Mouse (Mus musculus) monocyte, adult 5-6 weeks (primary cell): ENCODE measurements around the gene Rad51b. TPM values are rescaled to one million over a fixed set of nuclear protein-coding genes. Genes with fewer than 3 reads are reported as not detected.

ENCODE experiments used
- ATAC-seq: fragments of 153-309, 156-312 bp; replicated peaks from 2 replicates; pipeline ENCODE4 v1.8.0; 2017; ENCODE audit warnings: mild to moderate bottlenecking; ENCODE audit not compliant: low TSS enrichment, insufficient number of reproducible peaks, severe bottlenecking, poor library complexity, low FRiP score
- total RNA-seq: library from RNA; stranded (forward); fragments of 200-1000, 200-491, 200-594 nt; gene quantifications from 3 replicates; pipeline ENCODE4 v1.2.3, GENCODE M21; 2017

Gene Rad51b
- total RNA-seq, 1 experiment from 2014 or later: not detected

GRCm38 (mm10) chr12:79613061-79613788 lies 316.1 kb downstream of the Rad51b start:
- no peak; the same call in 1 of the 2 replicates for ATAC-seq

DNA sequence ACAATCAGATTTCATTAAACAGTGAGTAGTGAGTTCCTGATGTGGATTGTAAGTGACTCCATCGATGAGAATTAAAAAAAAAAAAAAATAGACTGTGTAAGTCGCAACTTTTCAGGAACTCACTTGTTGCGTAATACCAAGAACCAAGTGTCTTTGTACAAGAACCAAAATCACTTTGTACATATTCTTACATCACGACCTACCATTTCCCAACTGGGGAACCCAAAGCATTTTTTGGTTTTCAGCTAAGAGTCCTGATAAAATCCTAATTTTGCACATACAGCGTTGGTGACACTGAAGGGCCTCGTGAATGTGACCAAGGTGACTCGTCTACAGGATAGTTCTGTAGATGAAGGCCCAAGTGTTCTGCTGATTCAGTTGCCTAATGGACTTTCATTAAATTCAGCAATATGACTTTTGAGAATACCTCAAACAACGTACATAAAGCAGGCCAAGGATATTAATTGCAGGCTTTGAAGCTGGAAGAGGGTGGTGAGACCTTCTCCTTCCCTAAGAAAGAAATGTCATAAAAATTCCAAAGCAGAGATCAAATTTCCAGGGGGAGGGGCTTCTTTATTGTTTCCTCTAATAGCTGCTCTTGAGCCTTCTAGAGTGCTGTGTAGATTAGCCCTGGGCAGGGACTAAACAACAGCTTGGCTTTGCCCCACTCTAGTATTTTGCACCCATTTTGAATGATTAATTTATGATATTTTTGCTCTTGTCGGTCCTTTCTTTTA lies 316.9 kb downstream of the Rad51b start:
- ATAC-seq: peak; percentile 68

GRCm38 (mm10) chr12:79614583-79614953 lies 317.5 kb downstream of the Rad51b start:
- no peak for ATAC-seq

DNA sequence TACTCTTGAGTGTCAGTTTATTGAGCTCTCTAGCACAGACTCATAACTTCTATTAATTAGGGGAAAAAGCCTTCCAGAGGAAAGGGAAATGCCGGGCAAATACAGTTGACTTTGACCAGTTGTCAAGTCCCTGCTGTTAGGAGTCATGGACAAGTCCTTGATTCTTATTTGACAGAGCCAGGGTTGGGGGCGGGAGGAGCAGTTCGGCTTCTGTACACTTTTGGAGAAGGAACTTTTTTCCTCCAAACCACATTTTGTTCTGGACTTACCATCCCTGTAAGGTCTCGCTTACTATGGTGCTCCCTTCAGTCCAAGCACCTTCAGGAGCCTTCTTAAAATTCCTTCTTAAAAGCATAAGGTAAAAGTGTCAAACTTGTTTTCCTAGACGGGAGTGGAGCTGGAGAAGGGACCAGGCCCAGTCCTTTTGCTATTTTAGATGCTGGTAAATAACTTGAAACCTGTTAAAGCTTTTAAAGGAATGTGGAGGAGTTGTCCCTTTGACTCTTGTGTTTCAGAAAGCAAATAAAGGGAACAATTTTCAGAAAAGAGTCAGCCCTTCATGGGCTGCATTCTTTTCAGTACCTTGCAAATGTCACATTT lies 318.7 kb downstream of the Rad51b start:
- no peak for ATAC-seq

DNA sequence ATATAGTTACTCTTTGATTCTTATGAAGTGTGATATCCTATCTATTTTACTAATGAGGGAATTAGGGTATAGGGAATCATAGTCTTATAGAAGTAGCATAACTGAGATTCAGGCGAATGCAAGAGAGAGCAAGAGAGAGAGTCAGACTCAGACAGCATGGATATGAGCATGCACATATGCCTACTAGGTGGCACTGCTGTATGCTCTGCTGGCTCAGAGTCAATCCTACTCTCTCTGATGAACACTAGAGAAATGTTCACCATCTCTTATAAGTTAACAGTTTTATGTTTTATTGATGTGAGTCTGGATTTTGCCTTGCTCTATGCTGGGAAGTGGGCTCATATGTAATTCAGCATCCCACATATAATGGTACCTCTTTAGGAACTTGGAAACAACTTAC lies 321.9 kb downstream of the Rad51b start:
- no peak for ATAC-seq

DNA sequence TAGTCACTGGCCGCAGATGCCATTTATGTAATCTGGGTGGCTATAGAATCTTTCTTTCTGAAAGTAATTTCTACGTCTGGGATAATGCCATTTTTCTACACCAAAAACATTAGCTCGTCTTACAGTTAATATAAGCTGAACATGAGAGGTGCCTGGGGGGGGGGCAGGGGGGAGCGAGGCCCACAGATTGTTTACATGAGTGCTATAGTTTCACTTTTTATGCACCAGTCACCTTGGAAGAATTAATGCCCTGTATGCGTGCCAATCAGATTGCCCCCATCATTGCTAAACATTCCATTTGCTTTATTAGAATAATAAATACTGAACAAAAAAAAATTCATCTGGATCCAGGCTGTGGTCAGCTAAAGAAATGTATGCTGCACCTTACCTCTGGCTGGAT lies 323.6 kb downstream of the Rad51b start:
- no peak for ATAC-seq

GRCm38 (mm10) chr12:79623308-79623707 lies 326.2 kb downstream of the Rad51b start:
- ATAC-seq: no peak

DNA sequence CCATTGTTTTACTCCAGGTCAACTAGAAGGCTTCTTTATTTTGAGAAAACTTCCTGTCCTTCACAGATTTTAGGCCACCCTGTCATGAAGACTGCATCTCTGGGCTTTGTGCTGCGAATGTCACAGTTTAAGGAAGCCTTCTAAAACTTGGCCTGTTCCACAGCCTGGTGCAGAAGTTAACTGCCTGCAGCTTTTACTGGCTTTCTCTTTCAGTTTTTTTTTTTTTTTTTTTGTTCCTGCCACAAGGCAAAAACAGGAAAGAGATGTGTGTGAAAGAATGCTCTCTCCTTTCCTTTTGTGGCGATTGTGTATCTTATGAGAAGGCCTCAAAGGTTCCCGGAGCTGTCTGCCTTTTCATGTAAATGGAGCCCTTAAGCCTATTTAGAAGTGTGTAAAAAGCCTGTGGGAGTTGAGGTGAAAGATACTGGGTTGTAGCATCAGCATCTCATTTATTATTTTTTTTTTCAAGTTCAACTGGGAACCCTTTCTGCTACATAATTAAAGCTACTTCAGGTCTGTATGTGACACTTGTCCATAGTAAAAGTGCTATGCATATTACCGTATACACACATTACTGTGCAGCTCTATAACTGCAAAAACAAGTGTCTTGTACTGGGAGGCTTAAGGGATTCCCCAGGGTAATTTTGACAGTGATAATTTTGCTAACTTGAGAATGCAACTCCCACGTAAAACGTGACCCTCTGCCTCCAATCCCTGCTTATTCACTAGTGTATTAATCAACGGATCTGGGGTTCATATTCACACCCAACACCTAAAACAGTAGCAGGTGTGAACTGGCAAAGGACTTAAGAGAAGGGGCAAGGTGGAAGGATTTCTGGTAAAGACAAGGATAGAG lies 328.8 kb downstream of the Rad51b start:
- ATAC-seq: no peak

GRCm38 (mm10) chr12:79626555-79627080 lies 329.5 kb downstream of the Rad51b start:
- no peak for ATAC-seq

- ATAC-seq: 0 out of 2 replicates have a peak, but pooled peaks have one; percentile 41
Observed at GRCm38 (mm10) chr12:79627351-79628120, 330.5 kb downstream of the Rad51b start.

DNA sequence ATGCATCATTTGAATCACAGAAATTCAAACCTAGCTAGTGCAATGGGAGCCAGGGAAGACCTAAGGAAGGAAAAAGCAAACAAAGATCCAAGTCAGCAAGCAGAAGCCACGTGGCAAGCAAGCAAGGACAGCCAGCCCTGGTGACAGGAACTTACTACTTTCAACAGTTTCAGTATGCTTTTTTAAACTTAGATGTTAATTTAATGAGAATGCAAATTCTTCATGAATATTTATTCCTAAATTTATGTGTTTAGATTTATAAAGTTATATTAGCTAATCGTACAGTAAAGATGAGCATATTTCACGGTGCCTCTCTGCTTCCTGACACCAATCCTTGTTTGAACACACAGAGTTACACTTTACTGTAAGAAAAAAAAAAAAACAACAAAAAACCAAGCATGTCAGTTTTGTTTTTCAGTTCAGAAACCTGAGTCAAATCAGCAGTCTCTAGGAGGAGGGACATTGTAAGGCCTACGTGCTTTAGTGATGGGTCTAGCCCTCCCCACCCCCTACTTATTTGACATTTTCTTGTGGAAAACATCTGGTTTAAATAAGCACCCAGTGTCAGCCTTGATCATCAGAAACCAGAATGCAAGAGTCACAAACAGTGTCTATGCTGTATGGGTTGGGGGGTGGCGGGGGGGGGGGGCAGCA lies 331.2 kb downstream of the Rad51b start:
- no peak for ATAC-seq

DNA sequence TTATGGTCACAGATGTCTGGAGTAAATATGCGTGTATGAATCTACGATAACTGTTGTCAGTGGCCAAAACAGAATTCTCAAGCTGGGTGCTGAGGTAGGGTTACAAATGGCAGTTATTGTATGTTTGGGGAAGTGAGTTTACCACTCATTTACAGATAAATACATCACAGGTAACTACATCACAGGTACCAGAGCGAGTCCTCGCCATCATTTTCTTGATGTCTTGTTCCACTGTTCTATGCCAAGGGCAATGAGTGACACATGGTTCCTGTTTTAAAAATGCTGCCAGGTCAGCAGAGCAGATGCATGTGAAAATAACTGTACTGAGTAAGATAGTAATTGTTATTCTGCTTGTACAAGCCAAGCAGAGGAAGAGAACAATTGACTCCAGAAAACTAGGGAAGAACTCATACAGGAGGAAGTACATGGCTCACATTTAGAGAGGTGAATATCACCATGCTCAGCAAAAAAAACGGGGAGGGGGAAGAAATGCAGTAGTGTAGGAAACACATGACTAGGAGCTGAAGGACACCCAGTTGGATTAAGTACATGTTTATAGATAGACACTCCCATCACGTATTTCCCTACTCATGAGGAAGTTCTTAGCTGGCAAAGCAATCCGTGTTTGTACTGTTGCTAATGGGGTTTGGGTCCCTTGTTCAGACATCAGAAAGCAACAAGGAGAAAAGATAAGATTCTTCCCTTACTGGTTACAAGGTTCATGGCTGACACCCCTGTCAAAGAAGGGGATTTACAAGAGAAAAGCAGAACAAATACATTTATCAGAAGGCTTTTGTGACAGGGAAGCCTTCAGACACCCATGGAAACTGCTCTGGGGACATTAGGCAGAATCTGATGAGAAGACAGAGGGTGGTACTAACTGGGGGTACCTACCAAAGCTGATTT lies 333.1 kb downstream of the Rad51b start:
- ATAC-seq: peak; percentile 52

GRCm38 (mm10) chr12:79633458-79634106 lies 336.5 kb downstream of the Rad51b start:
- peak; percentile 86 for ATAC-seq

DNA sequence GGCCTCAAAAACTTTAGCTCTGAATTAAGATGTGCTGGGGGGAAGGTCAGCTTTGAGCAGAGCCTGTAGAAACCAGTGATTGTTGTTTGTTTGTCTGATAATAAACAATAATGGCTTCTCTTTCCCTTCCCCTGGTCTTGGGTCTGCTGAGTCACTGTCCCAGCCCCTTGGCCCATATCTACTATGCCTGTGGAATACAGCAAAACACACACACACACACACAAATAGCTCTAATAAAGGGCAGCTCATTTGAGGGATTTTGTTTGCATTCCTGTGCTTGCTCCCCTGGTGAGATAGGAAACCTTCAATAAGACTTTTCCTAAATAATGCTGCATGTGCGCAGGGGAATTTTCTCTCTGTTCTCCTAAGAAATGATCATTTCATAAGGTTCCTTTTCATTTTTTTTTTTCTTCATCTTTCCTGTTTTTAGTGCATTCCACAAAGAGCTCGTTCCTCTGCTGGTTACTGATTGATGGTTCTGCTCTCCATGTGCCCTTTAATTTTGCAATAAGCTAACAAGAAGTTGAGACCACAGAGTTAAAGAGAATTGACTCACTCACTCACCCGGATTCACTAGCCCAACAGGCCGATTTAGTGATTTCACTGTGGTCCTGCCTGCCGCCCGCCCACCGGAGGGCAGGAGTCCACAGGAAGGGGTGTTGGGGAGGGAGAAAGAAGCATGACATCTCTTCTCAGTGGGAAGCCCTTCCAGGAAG lies 344.6 kb downstream of the Rad51b start:
- peak; percentile 33; the same call in 1 of the 2 replicates for ATAC-seq

- peak; percentile 61 for ATAC-seq
Observed at GRCm38 (mm10) chr12:79642715-79643114, 345.6 kb downstream of the Rad51b start.
